Mouse (Mus musculus) left cerebral cortex, postnatal 4 days (tissue): ENCODE results near the gene Zfp607b. TPM values are rescaled to one million over a fixed set of nuclear protein-coding genes. Genes with fewer than 3 reads are reported as not detected.

Source experiments
- DNase-seq: peaks from one replicate; pipeline ENCODE4 v3.0.0-alpha.2; 2022
- intact Hi-C: fragments of 180-260 bp; cut with DNase I; formaldehyde crosslinking; loops from one replicate; pipeline ENCODE4 v1.15.1; 2025
- total RNA-seq, 2 experiments: library from RNA; stranded (reverse); gene quantifications; 2 replicates each; pipeline ENCODE4 v1.2.3; 2021

Zfp607b gene
- total RNA-seq, 2 experiments from 2014 or later, result 10.1 to 11.4 TPM

- intact Hi-C loops, result no loop called here
- no peak for DNase-seq
Measured at GRCm38 (mm10) chr7:27683218-27683617, 5.9 kb upstream of the Zfp607b start.

- no peak for DNase-seq
- intact Hi-C loops, result no loop called here
Measured at GRCm38 (mm10) chr7:27685220-27685619, 3.9 kb upstream of the Zfp607b start.

- no peak for DNase-seq
- intact Hi-C loops, result no loop called here
Measured at GRCm38 (mm10) chr7:27685681-27686080, 3.5 kb upstream of the Zfp607b start.

GRCm38 (mm10) chr7:27687043-27687442 lies 2.1 kb upstream of the Zfp607b start:
- no peak for DNase-seq
- intact Hi-C loops, result no loop called here

GRCm38 (mm10) chr7:27687836-27688235 lies 1.3 kb upstream of the Zfp607b start:
- intact Hi-C loops, result no loop called here

GRCm38 (mm10) chr7:27688246-27688788 lies 823 bp upstream of the Zfp607b start:
- intact Hi-C loops, result no loop called here
- DNase-seq, result no peak

More at GRCm38 (mm10) chr7:27687836-27688235, 1.3 kb upstream of the Zfp607b start:
- no peak for DNase-seq

GRCm38 (mm10) chr7:27691076-27691475 lies 1.9 kb downstream of the Zfp607b start:
- intact Hi-C loops, result no loop called here
- peak; percentile 49 for DNase-seq

GRCm38 (mm10) chr7:27696711-27697110 lies 7.6 kb downstream of the Zfp607b start:
- intact Hi-C loops, result no loop called here
- DNase-seq, result no peak

GRCm38 (mm10) chr7:27710402-27710801 lies 21.3 kb downstream of the Zfp607b start:
- intact Hi-C loops, result no loop called here
- DNase-seq, result no peak

- intact Hi-C loops, result no loop called here
- no peak for DNase-seq
Measured at GRCm38 (mm10) chr7:27721951-27722350, 32.8 kb downstream of the Zfp607b start.

GRCm38 (mm10) chr7:27725566-27726538 lies 36.7 kb downstream of the Zfp607b start:
- DNase-seq, result peak; percentile 51
- intact Hi-C loops, result no loop called here

GRCm38 (mm10) chr7:27727471-27727870 lies 38.3 kb downstream of the Zfp607b start:
- intact Hi-C loops, result no loop called here
- no peak for DNase-seq

GRCm38 (mm10) chr7:27731281-27731883 lies 42.2 kb downstream of the Zfp607b start, which contains the start of gene Zfp60:
Zfp60 (plus strand) TSS chr7:27731389.
- intact Hi-C loops, result no loop called here
- DNase-seq, result peak; percentile 91

- no peak for DNase-seq
Measured at GRCm38 (mm10) chr7:27731946-27732345, 42.8 kb downstream of the Zfp607b start.

GRCm38 (mm10) chr7:27732508-27732907 lies 43.4 kb downstream of the Zfp607b start:
- DNase-seq, result no peak

More at GRCm38 (mm10) chr7:27731946-27732345, 42.8 kb downstream of the Zfp607b start:
- intact Hi-C loops, result no loop called here

GRCm38 (mm10) chr7:27735457-27735856 lies 46.3 kb downstream of the Zfp607b start:
- DNase-seq, result no peak
- intact Hi-C loops, result no loop called here

More at GRCm38 (mm10) chr7:27732508-27732907, 43.4 kb downstream of the Zfp607b start:
- intact Hi-C loops, result no loop called here

Other genes starting within 250 kb of the Zfp607b start
- 10 to 100 TPM; 75.3 to 82.5 TPM for gene Sptbn4, start 241.7 kb upstream of the Zfp607b start, total RNA-seq
- gene Blvrb, start 241.4 kb upstream of the Zfp607b start, total RNA-seq, result 10 to 100 TPM in 1 of 2 experiments, 1 to 10 TPM in 1; 9.7 to 12.2 TPM
- 1 to 10 TPM; 3.1 to 3.2 TPM for gene Sertad3, start 215.6 kb upstream of the Zfp607b start, total RNA-seq
- 1 to 10 TPM; 3.3 to 3.5 TPM for gene Sertad1, start 202.4 kb upstream of the Zfp607b start, total RNA-seq
- 1 to 10 TPM; 2.6 to 2.7 TPM for gene Prx, start 190.0 kb upstream of the Zfp607b start, total RNA-seq
- gene Hipk4, start 166.1 kb upstream of the Zfp607b start, total RNA-seq, result 1 to 10 TPM in 1 of 2 experiments, under 1 TPM in 1; 0.40 to 1.1 TPM
- 100 to 1,000 TPM; 175 to 222 TPM for gene Pld3, start 136.1 kb upstream of the Zfp607b start, total RNA-seq
- gene 2310022A10Rik, start 136.1 kb upstream of the Zfp607b start, total RNA-seq, result 10 to 100 TPM; 27.4 to 33.1 TPM
- 10 to 100 TPM; 68.1 to 72.0 TPM for gene Akt2, start 97.8 kb upstream of the Zfp607b start, total RNA-seq
- 10 to 100 TPM; 80.0 to 91.0 TPM for gene Ttc9b, start 35.4 kb upstream of the Zfp607b start, total RNA-seq
- 100 to 1,000 TPM; 162 to 170 TPM for gene Map3k10, start 14.7 kb upstream of the Zfp607b start, total RNA-seq
- 10 to 100 TPM; 55.0 to 65.2 TPM for gene Zfp60, start 42.0 kb downstream of the Zfp607b start, total RNA-seq
- 1 to 10 TPM; 8.2 to 9.2 TPM for gene Zfp626, start 117.9 kb downstream of the Zfp607b start, total RNA-seq
- gene Zfp59, start 149.3 kb downstream of the Zfp607b start, total RNA-seq, result 1 to 10 TPM; 5.8 to 6.2 TPM
- gene Zfp607a, start 168.2 kb downstream of the Zfp607b start, total RNA-seq, result 1 to 10 TPM; 3.6 to 4.0 TPM
- gene Zfp974, start 240.1 kb downstream of the Zfp607b start, total RNA-seq, result 10 to 100 TPM; 19.6 to 20.8 TPM